Mouse (Mus musculus): ENCODE data around the gene Bpifa3. TPM values are rescaled to one million over a fixed set of nuclear protein-coding genes. Genes with fewer than 3 reads are reported as not detected.
"Not testable (repeated sequence)": the region's sequence is repeated elsewhere in the genome, so short reads cannot be mapped to it uniquely, and the experiment has no call there.

Gene Bpifa3
- polyA plus RNA-seq, 1 experiment from 2014 or later = not detected

GRCm38 (mm10) chr2:154169172-154169571, 39.0 kb downstream of the Bpifa3 start:
- H3K9ac ChIP-seq (ENCODE audit: low read length) = no peak overlapping the region
- no peak for DNase-seq (ENCODE audit: low spot score)
- H3K9me3 ChIP-seq (replicated peaks; ENCODE audit: control insufficient read depth, low read length) = no peaks in the 10 kb centered on the region
- H3K36me3 ChIP-seq (ENCODE audit: control insufficient read depth, insufficient read depth, low read length) = no peaks in the 10 kb centered on the region
- no peaks in the 10 kb centered on the region for H3K27me3 ChIP-seq (replicated peaks; ENCODE audit: control insufficient read depth, insufficient read depth, low read length)
- no peak for ATAC-seq
- H3K4me2 ChIP-seq (ENCODE audit: low read length) = no peak overlapping the region
- no peaks in the 10 kb centered on the region for H3K4me1 ChIP-seq (ENCODE audit: control insufficient read depth, insufficient read depth, low read length)
- WGBS = 68% methylated on average over 3 of the region's 3 CpGs
- no peak overlapping the region for H3K4me3 ChIP-seq (ENCODE audit: low read depth, low read length)
- no peak overlapping the region for H3K27ac ChIP-seq (ENCODE audit: low read depth, low read length)

GRCm38 (mm10) chr2:154171621-154172020, 41.5 kb downstream of the Bpifa3 start:
- no peaks in the 10 kb centered on the region for H3K27me3 ChIP-seq (replicated peaks; ENCODE audit: control insufficient read depth, insufficient read depth, low read length)
- no peak for ATAC-seq
- no peaks in the 10 kb centered on the region for H3K4me1 ChIP-seq (ENCODE audit: control insufficient read depth, insufficient read depth, low read length)
- no peaks in the 10 kb centered on the region for H3K36me3 ChIP-seq (ENCODE audit: control insufficient read depth, insufficient read depth, low read length)
- H3K9ac ChIP-seq (ENCODE audit: low read length) = no peak overlapping the region
- H3K4me2 ChIP-seq (ENCODE audit: low read length) = no peak overlapping the region
- no peak overlapping the region for H3K4me3 ChIP-seq (ENCODE audit: low read depth, low read length)
- DNase-seq (ENCODE audit: low spot score) = no peak
- H3K27ac ChIP-seq (ENCODE audit: low read depth, low read length) = no peak overlapping the region
- WGBS = 79% methylated on average over 6 of the region's 6 CpGs
- no peaks in the 10 kb centered on the region for H3K9me3 ChIP-seq (replicated peaks; ENCODE audit: control insufficient read depth, low read length)

GRCm38 (mm10) chr2:154173313-154173712, 43.2 kb downstream of the Bpifa3 start:
- no peaks in the 10 kb centered on the region for H3K36me3 ChIP-seq (ENCODE audit: control insufficient read depth, insufficient read depth, low read length)
- H3K4me1 ChIP-seq (ENCODE audit: control insufficient read depth, insufficient read depth, low read length) = no peaks in the 10 kb centered on the region
- no peak overlapping the region for H3K9ac ChIP-seq (ENCODE audit: low read length)
- 40% methylated on average over 1 of the region's 1 CpGs for WGBS
- no peaks in the 10 kb centered on the region for H3K27me3 ChIP-seq (replicated peaks; ENCODE audit: control insufficient read depth, insufficient read depth, low read length)
- H3K9me3 ChIP-seq (replicated peaks; ENCODE audit: control insufficient read depth, low read length) = no peaks in the 10 kb centered on the region
- H3K4me2 ChIP-seq (ENCODE audit: low read length) = no peak overlapping the region
- ATAC-seq (no peak), DNase-seq (ENCODE audit: low spot score) (peak; percentile 66)
- H3K4me3 ChIP-seq (ENCODE audit: low read depth, low read length) = no peak overlapping the region
- no peak overlapping the region for H3K27ac ChIP-seq (ENCODE audit: low read depth, low read length)

DNA sequence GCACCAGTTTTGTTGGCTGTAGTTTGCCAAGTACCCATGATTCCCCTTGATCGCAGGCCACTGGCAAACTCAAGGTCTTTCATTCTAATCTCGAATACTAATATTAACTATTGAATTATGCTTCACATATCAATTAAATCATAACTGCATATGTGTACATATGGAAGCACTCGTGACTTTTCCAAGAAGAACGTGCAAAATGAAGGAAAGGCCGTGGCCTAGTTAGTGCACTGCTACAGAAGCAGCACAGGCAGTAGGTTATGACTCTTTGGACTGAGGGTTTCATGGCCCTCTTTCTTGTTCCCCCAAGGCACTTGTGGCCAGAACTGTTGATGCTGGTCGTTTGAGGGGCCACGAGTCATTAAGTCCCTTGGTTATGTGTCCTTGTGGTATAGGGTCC, 51.8 kb downstream of the Bpifa3 start:
- H3K4me3 ChIP-seq (ENCODE audit: low read depth, low read length); H3K9ac ChIP-seq (ENCODE audit: low read length); H3K9me3 ChIP-seq (replicated peaks; ENCODE audit: control insufficient read depth, low read length); H3K4me1 ChIP-seq (ENCODE audit: control insufficient read depth, insufficient read depth, low read length); H3K27ac ChIP-seq (ENCODE audit: low read depth, low read length); H3K27me3 ChIP-seq (replicated peaks; ENCODE audit: control insufficient read depth, insufficient read depth, low read length); H3K4me2 ChIP-seq (ENCODE audit: low read length); ATAC-seq; H3K36me3 ChIP-seq (ENCODE audit: control insufficient read depth, insufficient read depth, low read length); DNase-seq (ENCODE audit: low spot score): not testable (repeated sequence)
- 83% methylated on average over 7 of the region's 7 CpGs for WGBS

- H3K4me1 ChIP-seq (ENCODE audit: control insufficient read depth, insufficient read depth, low read length); H3K27ac ChIP-seq (ENCODE audit: low read depth, low read length); DNase-seq (ENCODE audit: low spot score); H3K36me3 ChIP-seq (ENCODE audit: control insufficient read depth, insufficient read depth, low read length); H3K9me3 ChIP-seq (replicated peaks; ENCODE audit: control insufficient read depth, low read length); H3K4me2 ChIP-seq (ENCODE audit: low read length); ATAC-seq; H3K9ac ChIP-seq (ENCODE audit: low read length); H3K27me3 ChIP-seq (replicated peaks; ENCODE audit: control insufficient read depth, insufficient read depth, low read length); H3K4me3 ChIP-seq (ENCODE audit: low read depth, low read length): not testable (repeated sequence)
- WGBS = 82% methylated on average over 4 of the region's 4 CpGs
Observed at GRCm38 (mm10) chr2:154183061-154183460, 52.9 kb downstream of the Bpifa3 start.

GRCm38 (mm10) chr2:154185319-154185718, 55.2 kb downstream of the Bpifa3 start:
- H3K27ac ChIP-seq (ENCODE audit: low read depth, low read length) = no peak overlapping the region
- no peak overlapping the region for H3K9ac ChIP-seq (ENCODE audit: low read length)
- no peaks in the 10 kb centered on the region for H3K4me1 ChIP-seq (ENCODE audit: control insufficient read depth, insufficient read depth, low read length)
- ATAC-seq (no peak), DNase-seq (ENCODE audit: low spot score) (no peak)
- no peaks in the 10 kb centered on the region for H3K27me3 ChIP-seq (replicated peaks; ENCODE audit: control insufficient read depth, insufficient read depth, low read length)
- H3K4me3 ChIP-seq (ENCODE audit: low read depth, low read length) = no peak overlapping the region
- H3K4me2 ChIP-seq (ENCODE audit: low read length) = no peak overlapping the region
- 87% methylated on average over 6 of the region's 6 CpGs for WGBS
- no peaks in the 10 kb centered on the region for H3K9me3 ChIP-seq (replicated peaks; ENCODE audit: control insufficient read depth, low read length)
- no peaks in the 10 kb centered on the region for H3K36me3 ChIP-seq (ENCODE audit: control insufficient read depth, insufficient read depth, low read length)

- Histone ChIP-seq H3K36me3 (ENCODE audit: control insufficient read depth, insufficient read depth, low read length) (no peaks in the 10 kb centered on the region), H3K9me3 (replicated peaks; ENCODE audit: control insufficient read depth, low read length) (no peaks in the 10 kb centered on the region), H3K27me3 (replicated peaks; ENCODE audit: control insufficient read depth, insufficient read depth, low read length) (no peaks in the 10 kb centered on the region), H3K9ac (ENCODE audit: low read length) (no peak overlapping the region), H3K4me3 (ENCODE audit: low read depth, low read length) (no peak overlapping the region), H3K4me2 (ENCODE audit: low read length) (no peak overlapping the region), H3K27ac (ENCODE audit: low read depth, low read length) (no peak overlapping the region), H3K4me1 (ENCODE audit: control insufficient read depth, insufficient read depth, low read length) (no peaks in the 10 kb centered on the region)
- DNase-seq (ENCODE audit: low spot score) (no peak), ATAC-seq (no peak)
- 87% methylated on average over 3 of the region's 3 CpGs for WGBS
Observed at GRCm38 (mm10) chr2:154185748-154186147, 55.6 kb downstream of the Bpifa3 start.

DNA sequence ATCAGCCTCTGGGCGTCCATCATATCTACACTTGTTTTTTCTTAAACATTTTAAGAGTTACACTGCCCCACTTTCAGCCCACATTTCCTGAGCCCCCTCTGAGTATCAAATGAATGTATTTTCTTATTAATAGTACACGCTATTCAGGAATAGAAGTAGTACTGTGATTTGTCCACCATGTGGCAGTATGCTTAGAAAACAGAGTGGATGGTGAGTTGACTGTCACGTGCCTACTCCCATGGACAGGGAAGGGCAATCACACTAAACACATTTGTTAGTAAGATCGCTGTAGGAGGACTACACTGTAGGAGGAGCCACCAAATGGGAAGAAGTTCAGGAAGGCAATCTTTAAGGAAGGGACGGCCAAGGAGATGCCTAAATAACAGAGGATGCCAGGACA, 57.3 kb downstream of the Bpifa3 start:
- WGBS = 44% methylated on average over 5 of the region's 5 CpGs
- H3K9me3 ChIP-seq (replicated peaks; ENCODE audit: control insufficient read depth, low read length) = no peaks in the 10 kb centered on the region
- H3K27ac ChIP-seq (ENCODE audit: low read depth, low read length) = no peak overlapping the region
- no peaks in the 10 kb centered on the region for H3K4me1 ChIP-seq (ENCODE audit: control insufficient read depth, insufficient read depth, low read length)
- no peak overlapping the region for H3K4me3 ChIP-seq (ENCODE audit: low read depth, low read length)
- DNase-seq (ENCODE audit: low spot score) (peak; percentile 17), ATAC-seq (no peak)
- H3K36me3 ChIP-seq (ENCODE audit: control insufficient read depth, insufficient read depth, low read length) = no peaks in the 10 kb centered on the region
- no peak overlapping the region for H3K9ac ChIP-seq (ENCODE audit: low read length)
- H3K4me2 ChIP-seq (ENCODE audit: low read length) = no peak overlapping the region
- no peaks in the 10 kb centered on the region for H3K27me3 ChIP-seq (replicated peaks; ENCODE audit: control insufficient read depth, insufficient read depth, low read length)

Measured in forebrain, embryonic 14.5 days (tissue).